Mouse (Mus musculus): ENCODE results near the gene Gm5767. TPM values are rescaled to one million over a fixed set of nuclear protein-coding genes. Genes with fewer than 3 reads are reported as not detected.

Gene Gm5767
- polyA plus RNA-seq, 1 experiment from 2014 or later: not detected

DNA sequence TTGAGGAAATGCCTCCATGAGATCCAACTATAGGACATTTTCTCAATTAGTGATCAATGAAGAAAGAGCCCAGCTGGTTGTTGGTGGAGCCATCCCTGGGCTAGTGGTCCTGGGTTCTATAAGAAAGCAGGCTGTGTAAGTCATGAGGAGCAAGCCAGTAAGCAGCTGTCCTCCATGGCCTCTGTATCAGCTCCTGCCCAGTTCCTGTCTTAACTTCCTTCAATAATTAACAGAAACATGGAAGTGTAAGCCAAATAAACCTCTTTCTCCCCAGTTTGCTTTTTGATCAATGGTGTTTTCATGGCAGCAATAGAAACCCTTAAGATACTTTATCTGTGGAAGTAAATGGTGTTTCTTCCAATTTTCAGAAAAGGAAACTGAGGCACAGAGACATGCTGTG, 7.8 kb upstream of the Gm5767 start:
- Histone ChIP-seq H3K27ac (no peak overlapping the region), H3K4me3 (no peak overlapping the region), H3K36me3 (peaks cover 16% of the 10 kb centered on the region), H3K4me1 (replicated peaks) (peaks cover 45% of the 10 kb centered on the region), H3K9me3 (no peaks in the 10 kb centered on the region), H3K27me3 (ENCODE audit: insufficient read depth, poor library complexity, severe bottlenecking) (peaks cover 17% of the 10 kb centered on the region)
- no peak for DNase-seq (ENCODE audit: low spot score)

GRCm38 (mm10) chr16:8673343-8673742, 7.2 kb upstream of the Gm5767 start:
- peaks cover 40% of the 10 kb centered on the region for H3K4me1 ChIP-seq (replicated peaks)
- peaks cover 17% of the 10 kb centered on the region for H3K27me3 ChIP-seq (ENCODE audit: insufficient read depth, poor library complexity, severe bottlenecking)
- WGBS: 75% methylated on average over 6 of the region's 6 CpGs
- peaks cover 11% of the 10 kb centered on the region; the same call in 1 of the 2 replicates for H3K36me3 ChIP-seq
- DNase-seq (ENCODE audit: low spot score): no peak
- H3K4me3 ChIP-seq: no peak overlapping the region
- H3K27ac ChIP-seq: no peak overlapping the region
- no peaks in the 10 kb centered on the region for H3K9me3 ChIP-seq

DNA sequence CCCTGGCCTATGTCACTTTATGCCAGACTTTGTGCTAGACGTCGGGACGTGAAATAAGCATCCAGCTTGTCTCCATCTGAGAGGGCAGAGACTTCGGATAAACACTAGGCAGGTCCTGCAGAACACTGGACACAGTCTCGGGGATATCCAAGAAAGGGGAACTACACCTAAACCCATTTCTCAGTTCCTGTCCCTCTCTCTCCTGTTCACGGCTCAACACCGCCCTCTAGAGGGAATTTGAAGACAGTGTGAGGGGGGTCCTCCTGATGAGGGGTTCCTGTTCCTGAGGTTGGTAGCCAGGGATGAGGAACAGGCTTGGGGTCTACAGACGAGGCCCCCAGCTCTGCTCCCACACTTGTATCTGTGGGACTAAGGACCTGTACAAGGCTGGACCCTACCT, 6.4 kb upstream of the Gm5767 start:
- peak; percentile 68 for DNase-seq (ENCODE audit: low spot score)
- no peak overlapping the region for H3K4me3 ChIP-seq
- 5% methylated on average over 8 of the region's 8 CpGs for WGBS
- H3K36me3 ChIP-seq: 0 out of 2 replicates have a peak, but pooled peaks cover 3% of the 10 kb centered on the region
- peaks cover 17% of the 10 kb centered on the region for H3K27me3 ChIP-seq (ENCODE audit: insufficient read depth, poor library complexity, severe bottlenecking)
- no peak overlapping the region for H3K27ac ChIP-seq
- peaks cover 31% of the 10 kb centered on the region for H3K4me1 ChIP-seq (replicated peaks)
- no peaks in the 10 kb centered on the region for H3K9me3 ChIP-seq

GRCm38 (mm10) chr16:8675559-8675958, 5.0 kb upstream of the Gm5767 start:
- Histone ChIP-seq H3K36me3 (0 out of 2 replicates have a peak, but pooled peaks cover 3% of the 10 kb centered on the region), H3K27me3 (ENCODE audit: insufficient read depth, poor library complexity, severe bottlenecking) (peaks cover 17% of the 10 kb centered on the region), H3K9me3 (no peaks in the 10 kb centered on the region), H3K27ac (no peak overlapping the region), H3K4me1 (replicated peaks) (peaks cover 17% of the 10 kb centered on the region), H3K4me3 (no peak overlapping the region)
- no peak for DNase-seq (ENCODE audit: low spot score)
- 84% methylated on average over 8 of the region's 8 CpGs for WGBS

DNA sequence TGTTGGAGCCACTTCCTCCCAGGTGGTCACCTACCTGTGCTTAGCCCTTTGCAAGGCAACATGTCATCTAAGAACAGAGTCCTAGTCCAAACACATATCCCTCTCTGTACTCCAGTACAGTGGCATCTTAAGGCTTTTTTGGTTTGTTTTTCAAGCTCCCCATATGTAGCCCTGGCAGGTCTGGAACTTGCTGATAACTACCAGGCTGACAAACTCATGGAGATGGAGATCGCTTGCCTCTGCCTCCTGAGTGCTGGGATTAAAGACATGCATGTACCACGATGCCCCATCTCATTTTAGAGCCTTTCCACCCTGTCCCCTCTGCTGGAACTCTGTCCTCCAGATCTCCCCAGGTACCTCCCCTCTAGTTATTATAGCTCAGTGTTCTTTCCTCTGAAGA, 4.3 kb upstream of the Gm5767 start:
- Histone ChIP-seq H3K27ac (no peak overlapping the region), H3K27me3 (ENCODE audit: insufficient read depth, poor library complexity, severe bottlenecking) (peaks cover 17% of the 10 kb centered on the region), H3K9me3 (no peaks in the 10 kb centered on the region), H3K4me3 (no peak overlapping the region), H3K4me1 (replicated peaks) (peaks cover 11% of the 10 kb centered on the region; the same call in 1 of the 2 replicates), H3K36me3 (0 out of 2 replicates have a peak, but pooled peaks cover 3% of the 10 kb centered on the region)
- DNase-seq (ENCODE audit: low spot score): no peak
- WGBS: 79% methylated on average over 2 of the region's 2 CpGs

- Histone ChIP-seq H3K27me3 (ENCODE audit: insufficient read depth, poor library complexity, severe bottlenecking) (peaks cover 17% of the 10 kb centered on the region), H3K27ac (no peak overlapping the region), H3K36me3 (0 out of 2 replicates have a peak, but pooled peaks cover 3% of the 10 kb centered on the region), H3K4me3 (no peak overlapping the region), H3K9me3 (no peaks in the 10 kb centered on the region), H3K4me1 (replicated peaks) (peaks cover 5% of the 10 kb centered on the region; the same call in 1 of the 2 replicates)
- peak; percentile 38 for DNase-seq (ENCODE audit: low spot score)
- 48% methylated on average over 4 of the region's 4 CpGs for WGBS
Measured at GRCm38 (mm10) chr16:8676800-8677199, 3.8 kb upstream of the Gm5767 start.

DNA sequence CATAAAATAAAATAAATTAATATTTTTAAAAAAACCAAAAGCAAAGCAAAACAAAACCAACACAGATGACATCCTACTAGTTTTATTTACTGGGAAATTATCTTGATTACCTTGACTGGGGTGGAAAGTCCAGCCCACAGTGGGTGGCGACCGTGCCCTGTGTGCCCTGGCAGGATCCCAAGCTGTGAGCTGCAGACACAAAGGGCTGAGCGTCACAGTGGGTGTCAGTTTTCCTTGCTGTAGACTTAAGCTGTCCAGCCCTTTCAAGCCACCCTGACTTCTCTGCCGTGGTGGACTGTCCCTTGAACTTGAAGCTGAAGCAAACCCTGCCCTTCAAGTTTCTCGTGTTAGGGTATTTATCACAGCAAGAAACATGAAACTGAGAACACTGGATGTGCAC, 2.5 kb upstream of the Gm5767 start:
- Histone ChIP-seq H3K4me3 (no peak overlapping the region), H3K9me3 (no peaks in the 10 kb centered on the region), H3K27me3 (ENCODE audit: insufficient read depth, poor library complexity, severe bottlenecking) (peaks cover 11% of the 10 kb centered on the region), H3K27ac (no peak overlapping the region), H3K36me3 (0 out of 2 replicates have a peak, but pooled peaks cover 8% of the 10 kb centered on the region), H3K4me1 (replicated peaks) (no peaks in the 10 kb centered on the region)
- whole genome bisulfite sequencing: 65% methylated on average over 5 of the region's 5 CpGs
- DNase-seq (ENCODE audit: low spot score): no peak

DNA sequence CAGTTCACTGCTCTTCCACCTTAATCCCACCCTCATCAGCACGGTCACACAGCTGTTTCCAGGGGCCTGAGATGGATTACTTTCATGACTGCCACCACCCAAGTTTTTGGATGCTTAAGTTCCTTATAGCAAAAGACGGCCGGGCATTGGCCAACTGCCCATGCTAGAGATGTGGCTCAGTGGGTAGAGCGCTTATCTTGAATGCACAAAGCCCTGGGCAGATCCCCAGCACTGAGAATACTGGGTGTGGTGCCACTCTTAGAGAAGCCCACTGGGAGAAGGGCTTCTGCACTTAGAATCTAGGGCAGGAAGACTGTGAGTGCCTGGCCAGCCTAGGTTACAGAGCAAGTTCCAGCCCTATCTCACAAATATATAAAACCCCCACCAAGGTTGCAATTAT, 1.9 kb upstream of the Gm5767 start:
- no peak for DNase-seq (ENCODE audit: low spot score)
- H3K9me3 ChIP-seq: no peaks in the 10 kb centered on the region
- H3K27ac ChIP-seq: no peak overlapping the region
- H3K27me3 ChIP-seq (ENCODE audit: insufficient read depth, poor library complexity, severe bottlenecking): peaks cover 5% of the 10 kb centered on the region
- H3K4me3 ChIP-seq: no peak overlapping the region
- no peaks in the 10 kb centered on the region for H3K4me1 ChIP-seq (replicated peaks)
- peaks cover 15% of the 10 kb centered on the region; the same call in 1 of the 2 replicates for H3K36me3 ChIP-seq
- 86% methylated on average over 4 of the region's 4 CpGs for WGBS

DNA sequence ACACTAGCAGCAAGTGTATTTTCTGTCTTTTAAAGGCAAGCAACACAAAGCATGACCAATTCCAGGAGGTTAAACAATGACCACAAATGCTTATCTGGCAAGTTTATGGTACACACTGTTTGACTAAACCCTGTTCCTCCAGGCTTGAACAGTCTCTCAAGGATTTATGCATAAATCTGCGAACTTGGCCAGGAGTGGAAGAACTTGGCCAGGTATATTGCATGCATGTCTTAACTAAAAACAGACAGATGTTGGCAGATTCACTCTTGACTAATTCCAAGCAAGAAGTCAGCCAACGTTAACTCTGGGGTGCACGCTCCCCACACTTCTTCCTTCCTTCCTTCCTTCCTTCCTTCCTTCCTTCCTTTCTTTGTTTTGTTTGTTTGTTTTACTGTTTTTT, 790 bp upstream of the Gm5767 start:
- Histone ChIP-seq H3K27me3 (ENCODE audit: insufficient read depth, poor library complexity, severe bottlenecking) (no peaks in the 10 kb centered on the region), H3K27ac (no peak overlapping the region), H3K4me1 (replicated peaks) (no peaks in the 10 kb centered on the region), H3K9me3 (no peaks in the 10 kb centered on the region), H3K4me3 (no peak overlapping the region), H3K36me3 (peaks cover 26% of the 10 kb centered on the region; the same call in 1 of the 2 replicates)
- 82% methylated on average over 3 of the region's 3 CpGs for WGBS
- DNase-seq (ENCODE audit: low spot score): no peak

GRCm38 (mm10) chr16:8685087-8685486, 4.5 kb downstream of the Gm5767 start:
- Histone ChIP-seq H3K4me3 (no peak overlapping the region), H3K9me3 (no peaks in the 10 kb centered on the region), H3K4me1 (replicated peaks) (no peaks in the 10 kb centered on the region), H3K36me3 (peaks cover 73% of the 10 kb centered on the region), H3K27me3 (ENCODE audit: insufficient read depth, poor library complexity, severe bottlenecking) (no peaks in the 10 kb centered on the region), H3K27ac (no peak overlapping the region)
- no peak for DNase-seq (ENCODE audit: low spot score)
- 89% methylated on average over 4 of the region's 4 CpGs for WGBS

DNA sequence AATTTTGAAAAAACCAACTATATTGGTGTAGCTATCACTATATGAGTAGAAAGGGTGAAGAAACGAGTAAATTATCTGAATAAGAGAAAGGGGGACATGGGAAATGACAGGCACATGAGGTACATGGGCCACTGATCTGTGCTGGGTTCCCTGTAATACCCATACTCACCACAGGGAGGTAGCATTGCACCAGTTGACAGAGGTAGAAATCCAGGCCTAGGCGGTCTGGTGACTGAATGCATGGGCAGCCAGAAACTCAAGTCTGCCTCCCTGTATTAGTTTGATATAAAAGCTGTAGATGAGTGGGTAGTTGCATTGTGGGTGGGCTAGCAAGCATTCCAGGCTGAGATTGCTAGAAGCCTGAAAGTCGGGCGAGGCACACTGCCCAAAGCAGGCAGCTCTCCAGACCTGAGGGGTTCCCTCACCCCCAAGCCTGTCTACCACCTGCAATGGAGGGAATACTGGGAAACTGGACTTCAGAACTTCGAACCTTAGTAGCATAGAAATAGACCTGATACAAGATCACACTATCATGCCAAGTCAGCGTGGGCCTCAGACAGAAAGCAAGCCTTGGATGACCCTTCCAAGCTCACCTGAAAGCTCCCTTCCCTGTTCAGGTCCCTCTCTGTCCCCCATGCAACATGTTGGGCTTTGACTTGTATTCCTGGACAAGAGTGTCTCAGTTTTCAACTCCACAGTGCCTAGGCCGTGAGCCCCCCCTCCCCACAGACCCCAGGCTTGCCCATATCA, 5.7 kb downstream of the Gm5767 start:
- Histone ChIP-seq H3K9me3 (no peaks in the 10 kb centered on the region), H3K36me3 (peaks cover 82% of the 10 kb centered on the region), H3K27ac (0 out of 2 replicates have a peak overlapping the region, but pooled peaks have one; percentile 12), H3K4me1 (replicated peaks) (no peaks in the 10 kb centered on the region), H3K27me3 (ENCODE audit: insufficient read depth, poor library complexity, severe bottlenecking) (no peaks in the 10 kb centered on the region), H3K4me3 (no peak overlapping the region)
- 67% methylated on average over 7 of the region's 7 CpGs for WGBS
- peak; percentile 69 for DNase-seq (ENCODE audit: low spot score)

- 82% methylated on average over 11 of the region's 11 CpGs for WGBS
- H3K4me1 ChIP-seq (replicated peaks): no peaks in the 10 kb centered on the region
- H3K4me3 ChIP-seq: no peak overlapping the region
- peaks cover 89% of the 10 kb centered on the region for H3K36me3 ChIP-seq
- H3K9me3 ChIP-seq: no peaks in the 10 kb centered on the region
- 0 out of 2 replicates have a peak overlapping the region, but pooled peaks have one; percentile 12 for H3K27ac ChIP-seq
- no peak for DNase-seq (ENCODE audit: low spot score)
- no peaks in the 10 kb centered on the region for H3K27me3 ChIP-seq (ENCODE audit: insufficient read depth, poor library complexity, severe bottlenecking)
Measured at GRCm38 (mm10) chr16:8686871-8687535, 6.4 kb downstream of the Gm5767 start.

- no peak overlapping the region for H3K27ac ChIP-seq
- H3K36me3 ChIP-seq: peaks cover 92% of the 10 kb centered on the region
- no peaks in the 10 kb centered on the region for H3K27me3 ChIP-seq (ENCODE audit: insufficient read depth, poor library complexity, severe bottlenecking)
- H3K4me3 ChIP-seq: no peak overlapping the region
- H3K9me3 ChIP-seq: no peaks in the 10 kb centered on the region
- no peak for DNase-seq (ENCODE audit: low spot score)
- H3K4me1 ChIP-seq (replicated peaks): no peaks in the 10 kb centered on the region
Measured at GRCm38 (mm10) chr16:8687559-8688112, 7.1 kb downstream of the Gm5767 start.
